ENCODE assay signal across 29 mouse cellular contexts in the genomic region with DNA sequence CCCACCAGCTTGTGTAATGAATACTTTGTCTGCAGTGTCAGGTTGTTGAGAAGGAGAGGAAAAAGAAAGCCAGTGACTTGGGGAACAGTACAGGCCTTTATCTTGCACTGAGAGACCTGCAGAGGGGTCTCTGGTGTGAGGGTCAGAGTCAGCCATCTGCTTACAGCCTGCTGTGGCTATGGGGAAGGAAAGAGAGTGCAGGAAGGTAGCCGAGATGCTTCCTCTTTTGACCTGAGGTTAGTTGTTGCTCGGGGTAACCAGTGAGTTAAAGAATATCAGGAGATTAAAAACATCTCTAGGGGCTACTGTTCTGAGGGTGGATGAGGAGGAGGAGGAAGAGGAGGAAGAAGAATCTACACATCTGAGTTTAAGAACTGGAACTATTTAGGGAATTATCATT. TPM values are rescaled to one million over a fixed set of nuclear protein-coding genes. Genes with fewer than 3 reads are reported as not detected.
"Had no signal": no experiment of that assay in that cellular context is flagged by ENCODE, and none has a peak within 500 bp of the region (broad histone marks: within the 10 kb centered on the region; RNA-seq: fewer than 3 reads in every experiment).

No protein-coding gene starts in this region.

- DNase-seq: gastrocnemius, adult 2 months; gastrocnemius, postnatal 10 days; gastrocnemius, postnatal 25 days; heart, adult 11 months; heart, adult 2 months; heart, postnatal 14 days; heart, postnatal 36 days; kidney, adult 18-20 months; kidney, adult 8-10 months; kidney, postnatal 10 days; kidney, postnatal 25 days; kidney, postnatal 4 days; layer of hippocampus, adult 9-11 months; layer of hippocampus, postnatal 36 days; liver; liver, embryonic 13.5 days had no signal

- H3K4me3 ChIP-seq: gastrocnemius, adult 2 months; heart, adult 2 months; heart, embryonic 13.5 days; heart, embryonic 15.5 days; hindbrain, embryonic 10.5 days; hindbrain, embryonic 12.5 days; intestine, embryonic 15.5 days; layer of hippocampus, adult 2 months; limb, embryonic 10.5 days; limb, embryonic 12.5 days; liver, embryonic 13.5 days had no signal

- H3K27me3 ChIP-seq: intestine, embryonic 15.5 days had no signal

- H3K27ac ChIP-seq: gastrocnemius, adult 2 months; heart, adult 2 months; heart, embryonic 13.5 days; heart, embryonic 15.5 days; hindbrain, embryonic 10.5 days; hindbrain, embryonic 12.5 days; hindbrain, embryonic 14.5 days; intestine, embryonic 15.5 days; layer of hippocampus, adult 2 months; limb, embryonic 10.5 days; limb, embryonic 12.5 days; liver, embryonic 13.5 days had no signal

- H3K4me1 ChIP-seq: heart, embryonic 13.5 days; heart, embryonic 15.5 days; intestine, embryonic 15.5 days; limb, embryonic 10.5 days; limb, embryonic 12.5 days; liver, embryonic 13.5 days had no signal

- H3K9ac ChIP-seq: heart, embryonic 13.5 days; heart, embryonic 15.5 days; hindbrain, embryonic 12.5 days; hindbrain, embryonic 14.5 days; intestine, embryonic 15.5 days; limb, embryonic 12.5 days; liver, embryonic 13.5 days had no signal

- ATAC-seq: inflammation-experienced regulatory T-cells, adult 6 months; intestine, embryonic 15.5 days; intestine, postnatal 0 days had no signal

- H3K36me3 ChIP-seq: heart, embryonic 13.5 days; heart, embryonic 15.5 days; hindbrain, embryonic 10.5 days; hindbrain, embryonic 12.5 days; intestine, embryonic 15.5 days; limb, embryonic 10.5 days; limb, embryonic 12.5 days; liver, embryonic 13.5 days had no signal

- H3K4me2 ChIP-seq: heart, embryonic 11.5 days; heart, embryonic 13.5 days; heart, embryonic 15.5 days; hindbrain, embryonic 12.5 days; hindbrain, embryonic 14.5 days; intestine, embryonic 15.5 days; limb, embryonic 12.5 days; liver, embryonic 11.5 days; liver, embryonic 13.5 days had no signal

- H3K9me3 ChIP-seq: heart, embryonic 13.5 days; heart, embryonic 15.5 days; hindbrain, embryonic 10.5 days; hindbrain, embryonic 12.5 days; intestine, embryonic 15.5 days; limb, embryonic 10.5 days; limb, embryonic 12.5 days; liver, embryonic 13.5 days had no signal

RNA-seq across cellular contexts. Expression of a gene that starts 7.0 kb away (rescaled TPM):
- total RNA-seq: heart, postnatal 14 days had no signal
- polyA plus RNA-seq: inflammation-experienced regulatory T-cells, adult 6 months had no signal
